Mouse (Mus musculus): Measurements from ENCODE around the gene Arhgap18. TPM values are rescaled to one million over a fixed set of nuclear protein-coding genes. Genes with fewer than 3 reads are reported as not detected.
"Not testable (repeated sequence)": the region's sequence is repeated elsewhere in the genome, so short reads cannot be mapped to it uniquely, and the experiment has no call there.

Gene Arhgap18
- total RNA-seq, 2 experiments from 2014 or later = 6.7 to 7.2 TPM

DNA sequence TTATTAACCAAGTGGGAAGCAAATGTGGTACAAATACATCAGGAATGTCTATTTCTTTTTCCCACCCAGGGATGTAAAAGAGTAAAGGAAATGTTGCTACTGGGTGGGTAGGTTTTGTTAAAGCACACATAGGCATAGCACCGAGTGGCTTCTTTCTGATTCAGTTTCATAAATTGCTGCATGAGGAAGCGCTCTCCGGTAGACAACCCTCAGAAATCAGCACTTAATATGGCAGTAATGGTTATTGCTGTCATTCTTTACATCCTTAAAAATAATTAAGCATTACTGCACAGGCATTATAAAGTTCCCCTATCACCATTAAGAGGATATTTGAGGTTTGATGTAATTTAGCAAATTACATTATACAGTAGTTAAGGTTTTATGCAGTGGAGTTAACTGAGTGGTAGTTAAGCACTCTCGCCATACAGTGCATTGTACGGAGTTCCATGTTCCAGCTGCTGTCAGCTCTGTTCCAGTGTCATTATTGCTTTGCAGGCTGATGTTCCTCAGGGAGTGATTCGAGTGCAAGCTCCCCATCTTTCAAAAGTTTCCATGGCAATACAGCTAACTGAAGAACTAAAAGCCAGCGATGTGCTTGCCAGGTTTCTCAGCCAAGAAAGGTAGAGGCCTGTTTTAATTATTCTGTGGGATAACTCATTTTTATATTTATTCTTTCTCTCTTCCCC is 159.0 kb downstream of the Arhgap18 start:
- no peak for DNase-seq

DNA sequence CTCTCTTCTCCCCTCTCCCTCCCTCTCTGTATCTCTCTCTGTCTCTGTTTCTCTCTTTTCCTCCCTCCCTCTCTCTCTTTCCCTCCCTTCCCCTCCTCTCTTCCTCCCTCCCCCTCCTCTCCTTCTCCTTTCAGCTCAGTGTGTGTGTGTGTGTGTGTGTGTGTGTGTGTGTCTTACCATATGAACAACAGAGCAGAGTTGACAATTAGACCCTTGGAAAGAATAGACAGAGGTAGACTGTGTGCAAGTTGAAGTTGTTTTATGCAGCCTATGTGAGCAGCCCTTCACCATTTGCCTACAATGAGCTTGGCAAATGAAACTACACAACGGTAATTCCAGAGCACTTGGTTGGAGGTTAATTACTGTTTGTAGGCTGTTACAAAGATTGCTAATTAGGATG is 159.6 kb downstream of the Arhgap18 start:
- no peak for DNase-seq

DNA sequence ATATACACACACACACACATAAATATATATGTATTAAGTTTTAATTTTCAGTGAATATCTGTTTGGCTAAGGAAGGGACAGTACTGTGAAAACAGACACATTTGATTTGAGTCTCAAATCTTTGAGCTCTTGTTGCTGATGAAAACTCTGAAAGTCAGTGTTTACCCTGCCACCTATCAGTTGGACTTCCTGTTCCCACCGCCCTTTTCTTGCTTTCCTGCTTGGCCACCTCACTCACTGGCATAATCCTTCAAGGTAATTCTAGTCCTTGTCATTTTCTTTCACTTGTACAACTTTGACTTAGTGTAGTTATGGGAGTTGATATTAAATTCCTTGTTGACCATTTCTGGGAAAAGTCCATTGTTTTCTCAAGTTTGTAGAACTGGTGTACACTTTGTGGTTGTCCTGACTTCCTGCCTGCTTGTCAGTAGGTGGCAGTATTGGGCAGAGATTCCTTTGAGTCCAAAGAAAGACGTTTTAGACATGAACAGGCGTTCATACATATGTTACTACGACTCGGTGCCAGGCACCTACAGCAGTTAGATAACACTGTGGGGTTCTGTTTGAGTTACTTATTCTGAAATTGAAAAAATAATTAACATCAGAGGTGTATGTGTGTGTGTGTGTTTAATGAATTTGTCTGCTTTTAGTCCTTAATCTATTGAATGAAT is 166.2 kb downstream of the Arhgap18 start:
- peak; percentile 8 to 37 for DNase-seq

DNA sequence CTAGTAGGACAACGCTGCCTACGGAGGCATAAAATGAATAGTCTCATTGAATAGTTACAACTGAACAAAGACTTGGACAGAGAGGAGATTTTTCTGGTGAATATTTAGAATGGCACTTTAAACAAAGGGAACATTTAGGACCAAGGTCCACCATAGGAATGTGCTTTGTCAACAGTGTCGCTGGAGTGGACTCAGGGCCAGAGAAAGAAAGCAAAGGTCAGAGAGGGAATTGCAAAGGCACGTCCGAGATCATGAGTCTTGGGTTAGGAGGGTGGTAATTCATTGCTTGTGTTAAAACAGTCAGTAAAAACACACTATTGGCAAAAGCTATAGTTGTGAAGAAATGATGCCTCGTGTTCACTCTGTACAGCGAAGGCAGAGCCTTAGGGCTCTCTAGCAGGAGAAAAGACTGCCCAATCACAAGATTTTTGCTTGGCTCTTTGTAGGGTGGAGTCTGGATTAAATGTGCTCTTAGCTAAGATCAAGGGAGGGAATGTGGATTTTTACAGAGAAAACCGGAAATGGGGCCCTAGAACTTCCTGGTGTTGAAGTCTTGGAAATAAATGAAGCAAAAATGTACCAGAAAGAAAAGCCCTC is 167.3 kb downstream of the Arhgap18 start:
- DNase-seq = no peak

DNA sequence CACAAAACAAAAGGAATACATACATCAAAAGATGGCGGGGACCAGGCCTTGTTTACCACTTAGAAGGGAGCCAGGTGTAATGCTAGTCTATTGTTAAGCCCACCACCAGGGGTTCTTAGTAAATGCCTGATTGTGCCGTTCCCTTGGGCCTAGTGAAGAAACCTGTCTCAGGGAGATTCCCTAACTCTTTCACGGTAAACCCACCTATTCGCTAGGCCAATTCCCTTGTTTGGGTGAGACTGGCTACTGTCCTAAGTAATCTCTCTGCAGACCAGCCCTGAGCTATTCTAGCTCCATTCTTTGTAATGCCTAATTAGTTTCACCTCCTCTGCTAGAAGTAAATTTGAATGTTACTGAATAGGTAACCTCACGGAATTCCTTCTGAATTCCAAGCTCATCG is 182.8 kb downstream of the Arhgap18 start:
- DNase-seq = not testable (repeated sequence)

DNA sequence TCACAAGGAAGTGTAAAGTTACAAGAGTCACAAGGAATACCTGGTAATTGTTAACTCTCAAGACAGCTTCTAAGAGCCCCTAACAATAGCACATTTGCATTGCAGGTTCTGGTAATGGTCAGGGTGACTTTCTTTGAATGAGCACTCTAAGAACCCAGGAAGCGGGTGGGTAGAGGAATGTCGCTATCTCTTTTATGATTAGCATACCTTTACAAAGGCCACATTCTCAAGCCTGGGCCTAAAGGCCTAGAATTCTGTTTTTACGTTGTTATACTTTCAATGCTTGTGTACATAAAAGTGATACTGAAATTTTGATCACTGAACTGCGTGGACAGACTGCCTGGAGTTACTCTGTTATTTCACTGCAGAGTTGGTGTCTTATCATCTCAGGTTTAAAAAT is 185.2 kb downstream of the Arhgap18 start:
- DNase-seq = not testable (repeated sequence)

DNA sequence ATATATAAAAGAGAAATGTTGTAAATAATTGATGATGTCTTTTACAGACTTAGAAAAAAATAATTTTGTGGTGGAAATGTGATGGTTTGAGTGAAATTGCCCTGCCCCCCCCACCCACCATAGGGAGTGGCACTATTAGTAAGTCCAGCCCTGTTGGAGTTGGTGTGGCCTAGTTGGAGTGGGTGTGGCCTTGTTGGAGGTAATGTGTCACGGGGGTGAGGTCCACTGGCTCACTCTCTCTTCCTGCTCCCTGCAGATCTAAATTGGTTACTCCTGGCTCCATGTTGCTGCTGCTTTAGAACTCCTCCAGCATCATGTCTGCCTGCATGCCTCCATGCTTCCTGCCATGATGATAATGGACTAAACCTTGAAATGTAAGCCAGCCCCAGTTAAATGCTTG is 186.3 kb downstream of the Arhgap18 start:
- no peak for DNase-seq

DNA sequence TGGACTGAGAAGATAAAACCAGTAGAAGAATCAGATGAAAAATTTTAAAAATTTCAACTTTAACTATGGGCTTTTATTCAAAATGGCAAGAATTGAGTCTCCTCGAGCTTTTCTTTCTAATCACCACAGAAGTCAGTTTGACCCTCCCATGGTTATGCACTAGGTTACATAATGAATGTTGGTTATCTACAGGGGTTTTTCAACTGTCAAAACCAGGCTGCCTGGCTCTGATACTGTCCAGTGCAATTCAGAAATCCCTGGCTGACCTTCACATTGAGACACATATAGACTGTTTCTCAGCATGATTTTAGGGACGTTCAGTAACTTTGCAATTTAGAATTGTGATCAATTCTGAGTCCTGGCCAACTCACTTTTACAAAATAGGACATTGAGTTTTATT is 195.1 kb downstream of the Arhgap18 start:
- DNase-seq = no peak

DNA sequence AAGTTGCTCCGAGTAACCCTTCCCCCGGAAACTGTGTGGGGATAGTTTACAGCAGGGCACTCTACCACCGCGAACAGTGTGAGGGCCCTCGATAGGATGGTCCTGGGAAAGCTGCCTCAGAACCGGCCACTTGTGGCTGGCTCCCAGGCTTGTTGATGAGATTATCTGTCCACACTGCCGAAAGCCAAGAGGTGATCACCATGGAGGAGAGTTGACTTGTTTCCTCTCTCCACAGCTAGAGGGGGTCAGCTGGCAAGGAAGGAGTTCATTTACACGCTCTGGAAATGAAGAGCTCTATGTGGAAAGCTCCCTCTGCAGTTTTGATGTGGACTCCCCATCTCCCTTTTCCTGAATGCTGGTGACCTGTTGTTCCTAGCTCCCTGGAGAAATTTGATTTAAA is 196.4 kb downstream of the Arhgap18 start:
- DNase-seq = no peak

DNA sequence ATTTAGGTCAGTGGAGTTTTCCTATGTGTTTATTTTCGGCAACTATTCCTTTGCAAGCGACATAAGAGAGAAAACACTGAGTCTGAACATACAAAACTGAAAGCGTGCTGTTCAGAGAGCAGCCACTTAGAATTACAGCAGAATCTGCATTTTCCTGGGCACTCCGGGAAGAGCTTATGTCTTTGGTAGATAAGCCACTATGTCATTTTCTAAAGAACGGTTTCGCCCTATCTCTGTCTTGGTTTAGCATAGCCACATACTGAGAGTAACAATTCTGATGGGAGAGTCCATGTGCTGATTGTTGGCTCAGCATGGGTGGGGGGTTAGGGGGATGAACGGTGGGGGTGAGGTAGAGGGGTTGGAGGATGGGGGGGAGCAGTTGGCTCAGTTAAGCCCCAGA is 197.2 kb downstream of the Arhgap18 start:
- DNase-seq = no peak

DNA sequence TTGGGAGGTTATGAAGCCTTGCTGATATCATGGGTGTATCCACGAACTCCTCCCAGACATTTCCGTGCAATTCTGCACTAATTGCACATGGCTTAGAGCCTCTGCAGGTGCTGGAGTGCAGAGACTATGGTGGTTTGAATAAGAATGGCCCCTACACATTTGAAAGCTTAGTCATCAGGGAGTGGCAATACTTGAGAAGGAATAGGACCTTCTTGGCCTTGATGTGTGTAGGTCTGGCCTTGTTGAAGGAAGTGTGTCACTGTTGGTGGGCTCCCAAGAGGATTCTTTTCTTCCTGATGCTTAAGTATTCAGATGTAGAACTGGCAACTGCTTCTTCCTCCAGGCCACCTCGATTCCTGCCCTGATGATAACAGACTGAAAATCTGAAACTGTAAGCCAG is 205.3 kb downstream of the Arhgap18 start:
- DNase-seq = no peak
